Mouse (Mus musculus) left cerebral cortex, postnatal 36 days (tissue): ENCODE measurements at regions not wholly inside any gene's neighbourhood (a gene's known extent, or its start where the extent isn't known, plus 50 kb on each side); places are given as distances from the start of the nearest gene placed in this dataset.

Experiments
- DNase-seq, 2 experiments: peaks; one replicate each; pipeline ENCODE4 v3.0.0; 2021 to 2022; ENCODE audit warnings: low spot score in 2 of 2, mixed read lengths in 1 of 2
- intact Hi-C: fragments of 180-260 bp; cut with DNase I; formaldehyde crosslinking; loops from one replicate; pipeline ENCODE4 v1.15.1; 2025

- intact Hi-C loops, result loop anchor here (5.0 kb wide), 2 partner anchors 235 to 600 kb away; no protein-coding TSS in a partner anchor
Measured at GRCm38 (mm10) chr16:86647316-86647715, 706.7 kb upstream of the N6amt1 start.

DNA sequence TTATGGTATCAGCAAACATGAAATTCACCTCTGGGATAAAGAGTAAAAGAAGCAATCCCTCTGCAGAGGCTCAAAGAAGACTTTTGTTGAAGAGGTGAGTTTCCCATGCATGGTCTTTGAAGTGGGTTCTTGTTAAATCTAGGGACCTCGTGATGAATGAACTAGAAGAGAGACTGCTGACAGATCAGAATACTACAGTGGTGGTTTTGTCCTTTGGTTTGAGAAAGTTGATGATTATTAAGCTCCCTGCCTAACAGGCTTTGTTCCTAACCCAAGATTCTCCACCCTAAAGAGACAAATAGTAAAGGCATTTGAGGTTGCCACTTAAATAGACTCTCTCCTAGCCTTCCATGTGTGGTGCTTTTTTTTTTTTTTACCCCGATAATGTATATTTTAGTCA lies 707.2 kb upstream of the N6amt1 start:
- no peak for DNase-seq
- intact Hi-C loops, result loop anchor here (5.0 kb wide), 2 partner anchors 236 to 601 kb away; no protein-coding TSS in a partner anchor

More at GRCm38 (mm10) chr16:86647316-86647715, 706.7 kb upstream of the N6amt1 start:
- no peak for DNase-seq

- intact Hi-C loops, result loop anchor here (1.0 to 5.0 kb wide), 4 partner anchors 227 to 838 kb away; no protein-coding TSS in a partner anchor
- no peak for DNase-seq
Measured at GRCm38 (mm10) chr16:86645436-86645835, 708.5 kb upstream of the N6amt1 start.

- intact Hi-C loops, result loop anchor here (1.0 to 5.0 kb wide), 4 partner anchors 226 to 838 kb away; no protein-coding TSS in a partner anchor
- DNase-seq, result peak in 1 of 2 experiments; percentile 6
Measured at GRCm38 (mm10) chr16:86644912-86645312, 709.1 kb upstream of the N6amt1 start.

DNA sequence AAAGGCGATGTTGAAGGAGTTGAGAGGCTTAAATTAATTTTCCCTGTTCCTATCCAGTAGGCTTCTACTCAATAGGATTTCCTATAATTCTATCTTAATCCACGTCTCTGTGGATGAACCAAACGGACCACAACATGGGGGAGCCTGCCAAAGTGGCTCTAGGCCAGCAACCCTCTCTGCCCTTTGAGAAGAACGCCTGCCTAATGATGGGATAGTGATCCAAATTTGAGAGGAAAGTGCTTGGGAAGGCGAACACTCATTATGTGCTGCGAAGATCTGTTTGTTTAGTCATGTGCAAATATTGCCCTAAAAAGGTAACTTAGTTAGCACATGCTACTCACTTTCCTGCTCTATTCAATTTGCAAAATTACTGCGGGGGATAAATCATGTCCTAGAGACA lies 702.5 kb upstream of the Adamts5 start:
- DNase-seq, result no peak
- intact Hi-C loops, result no loop called here

- intact Hi-C loops, result no loop called here
- DNase-seq, result no peak
Measured at GRCm38 (mm10) chr16:86594992-86595391, 693.4 kb upstream of the Adamts5 start.

- intact Hi-C loops, result no loop called here
- DNase-seq, result no peak
Measured at GRCm38 (mm10) chr16:86586044-86586443, 684.4 kb upstream of the Adamts5 start.

DNA sequence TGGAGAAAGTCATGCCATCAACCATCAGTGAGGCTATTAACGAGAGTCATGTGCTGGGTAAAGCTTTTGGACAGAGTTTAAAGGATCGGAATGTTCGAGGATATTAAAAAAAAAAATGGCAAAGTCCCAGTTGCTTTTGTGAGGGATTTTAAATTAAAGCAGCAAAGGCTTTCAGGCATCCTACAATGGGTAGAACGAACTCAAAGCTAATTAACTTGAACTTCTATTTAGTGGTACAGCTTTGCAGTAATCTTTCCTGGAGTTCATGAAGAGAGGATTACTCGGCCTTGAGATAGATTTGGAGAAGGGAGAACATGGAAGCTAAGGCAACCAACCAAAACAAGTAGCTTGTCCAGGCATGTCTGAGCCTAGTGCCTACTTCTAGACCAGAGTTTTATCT lies 676.7 kb upstream of the Adamts5 start:
- no peak for DNase-seq
- intact Hi-C loops, result no loop called here

DNA sequence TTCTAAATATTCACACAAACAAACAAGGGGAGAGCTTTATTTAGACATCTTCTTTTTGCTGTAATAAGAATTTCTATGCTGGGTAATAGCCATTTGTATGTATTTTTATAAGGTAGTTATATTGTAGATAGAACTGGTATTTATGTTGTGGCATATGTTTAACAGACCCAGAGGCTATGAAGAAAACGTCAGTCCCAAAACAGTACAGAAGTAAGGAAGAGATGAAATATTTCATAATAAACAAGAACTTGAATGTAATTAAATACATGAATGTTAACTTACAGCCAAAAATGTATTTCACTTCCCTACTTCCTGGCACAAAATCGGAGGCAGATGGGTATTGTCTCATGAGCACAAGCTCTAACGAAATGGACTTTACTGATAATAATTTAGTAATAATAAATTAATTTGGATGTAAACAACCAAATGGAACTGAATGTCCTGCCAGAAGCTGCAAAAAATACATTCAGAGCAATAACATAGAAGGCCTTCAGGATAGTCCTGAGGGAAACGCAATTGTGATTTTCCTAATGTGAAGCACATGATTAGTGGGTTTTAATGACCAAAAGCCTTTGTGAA lies 645.9 kb upstream of the Adamts5 start:
- intact Hi-C loops, result no loop called here
- DNase-seq, result no peak

GRCm38 (mm10) chr16:86546905-86547304 lies 645.3 kb upstream of the Adamts5 start:
- no peak for DNase-seq
- intact Hi-C loops, result no loop called here

- DNase-seq, result no peak
- intact Hi-C loops, result no loop called here
Measured at GRCm38 (mm10) chr16:86544121-86544520, 642.5 kb upstream of the Adamts5 start.

- intact Hi-C loops, result no loop called here
- no peak for DNase-seq
Measured at GRCm38 (mm10) chr16:86536479-86536878, 634.9 kb upstream of the Adamts5 start.

- no peak for DNase-seq
- intact Hi-C loops, result no loop called here
Measured at GRCm38 (mm10) chr16:86524135-86524534, 622.5 kb upstream of the Adamts5 start.

DNA sequence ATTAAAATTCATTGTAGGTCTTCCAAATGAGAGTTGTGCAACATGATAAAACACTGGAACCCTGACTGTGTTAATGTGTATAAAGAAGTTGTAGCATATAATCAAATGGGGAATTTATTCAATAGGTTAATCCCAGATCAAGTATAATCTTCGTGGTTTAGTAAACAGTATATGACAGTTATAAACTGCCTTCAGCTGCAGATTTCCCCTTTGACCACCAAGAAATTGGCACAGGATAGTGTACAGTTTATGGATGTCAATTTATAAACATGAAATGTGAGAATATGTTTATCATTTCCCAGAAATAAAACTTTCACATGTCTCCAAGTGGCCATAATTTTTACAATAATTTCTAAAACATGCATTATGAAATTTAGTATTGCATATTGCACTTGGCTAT lies 615.3 kb upstream of the Adamts5 start:
- intact Hi-C loops, result no loop called here

DNA sequence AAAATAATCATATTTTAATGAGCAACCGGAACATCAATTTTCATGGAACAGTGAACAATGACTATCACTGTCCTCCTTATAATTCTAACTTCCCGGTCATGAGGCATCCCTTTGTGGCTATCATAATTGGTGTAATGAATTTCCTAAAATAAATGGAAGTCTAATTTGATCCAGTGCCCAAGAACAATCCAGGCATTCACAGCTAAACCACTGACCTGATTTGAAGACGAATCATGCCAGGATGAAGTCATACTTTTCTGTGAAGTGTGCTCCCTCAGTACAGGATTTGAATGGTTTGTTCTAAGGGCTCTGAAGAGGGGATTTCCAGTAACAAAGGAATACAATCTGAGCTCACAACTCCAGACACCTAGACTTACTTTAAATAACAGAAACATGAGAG lies 614.5 kb upstream of the Adamts5 start:
- no peak for DNase-seq
- intact Hi-C loops, result no loop called here

More for the DNA sequence above, 615.3 kb upstream of the Adamts5 start:
- DNase-seq, result no peak

- intact Hi-C loops, result no loop called here
- no peak for DNase-seq
Measured at GRCm38 (mm10) chr16:86501074-86501952, 599.7 kb upstream of the Adamts5 start.

DNA sequence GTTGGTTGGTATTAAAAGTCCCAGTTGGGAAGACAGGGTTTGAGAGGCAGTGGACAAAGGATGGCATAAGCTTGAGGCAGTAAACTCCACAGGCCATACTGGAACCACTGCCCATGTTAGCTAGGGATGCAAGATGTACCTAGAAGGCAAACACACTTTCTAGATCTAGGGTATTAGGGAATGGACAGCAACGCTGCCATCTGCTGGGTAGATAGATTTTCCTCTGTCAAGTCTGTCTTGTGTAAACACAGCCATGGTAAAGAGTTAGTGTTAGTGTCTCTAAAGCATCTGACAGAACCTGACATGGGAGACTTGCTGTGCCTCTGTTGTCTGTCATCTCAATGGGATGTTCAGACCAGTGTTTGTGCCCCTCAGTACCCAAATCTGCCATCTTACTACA lies 573.5 kb upstream of the Adamts5 start:
- no peak for DNase-seq
- intact Hi-C loops, result no loop called here

DNA sequence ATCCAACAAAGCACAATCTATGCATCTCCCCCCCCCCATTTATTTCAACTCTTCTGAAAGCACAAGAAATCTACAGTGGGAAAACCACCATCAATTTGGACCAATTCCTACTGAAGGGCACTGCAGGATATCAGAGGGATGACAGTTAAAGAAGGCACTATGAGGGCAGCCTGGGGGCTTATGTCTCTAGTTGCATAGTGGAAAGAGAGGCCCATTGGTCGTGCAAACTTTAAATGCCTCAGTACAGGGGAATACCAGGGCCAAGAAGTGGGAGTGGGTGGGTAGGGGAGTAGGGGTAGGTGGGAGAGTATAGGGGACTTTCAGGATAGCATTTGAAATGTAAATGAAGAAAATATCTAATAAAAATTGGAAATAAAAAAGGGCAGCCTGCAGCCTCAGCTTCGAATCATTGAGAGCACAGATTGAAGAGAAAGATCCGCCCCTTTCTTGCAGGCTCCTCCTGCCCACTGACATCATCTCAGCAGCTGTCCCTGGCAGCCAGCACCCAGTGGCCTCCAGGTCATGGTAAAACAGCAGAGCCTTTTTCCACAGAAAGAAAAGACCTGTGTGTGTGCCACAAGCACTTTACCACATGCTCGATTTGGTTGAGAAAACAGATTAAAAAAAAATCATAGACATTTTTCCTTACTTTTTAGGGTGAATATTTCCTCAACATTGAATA lies 571.6 kb upstream of the Adamts5 start:
- intact Hi-C loops, result no loop called here
- DNase-seq, result no peak

GRCm38 (mm10) chr16:86461073-86461472 lies 559.4 kb upstream of the Adamts5 start:
- intact Hi-C loops, result no loop called here
- no peak for DNase-seq

- no peak for DNase-seq
- intact Hi-C loops, result no loop called here
Measured at GRCm38 (mm10) chr16:86456649-86457048, 555.0 kb upstream of the Adamts5 start.
